Mouse (Mus musculus) left cerebral cortex, adult 2 months (tissue): ENCODE data around the gene Cldn14. TPM values are rescaled to one million over a fixed set of nuclear protein-coding genes. Genes with fewer than 3 reads are reported as not detected.

ENCODE experiments used
- DNase-seq, 2 experiments: peaks; one replicate each; pipeline ENCODE4 v3.0.0; 2021 to 2022; ENCODE audit warnings: low spot score in 2 of 2, mixed read lengths in 1 of 2; ENCODE audit errors: extremely low spot score in 1 of 2
- H3K27ac ChIP-seq: fragments of 200-600 bp; 2 replicates; pipeline ENCODE4 v1.8.1; 2022
- H3K4me3 ChIP-seq: fragments of 200-600 bp; 2 replicates; pipeline ENCODE4 v1.8.1; 2022
- CTCF ChIP-seq: fragments of 200-600 bp; IDR thresholded peaks from 2 replicates; pipeline ENCODE4 v1.8.1; 2022; ENCODE audit warnings: antibody characterized with exemption, mild to moderate bottlenecking, moderate library complexity
- intact Hi-C: fragments of 180-260 bp; cut with DNase I; formaldehyde crosslinking; loops from one replicate; pipeline ENCODE4 v1.15.1; 2025
- total RNA-seq, 2 experiments: library from RNA; stranded (reverse); gene quantifications; 2 replicates each; pipeline ENCODE4 v1.2.3; 2021

Gene Cldn14
- total RNA-seq, 2 experiments from 2014 or later = 0.63 to 1.0 TPM

GRCm38 (mm10) chr16:93971046-93971445 is 37.6 kb downstream of the Cldn14 start:
- Histone ChIP-seq H3K4me3 (no peak overlapping the region), H3K27ac (no peak overlapping the region)
- no peak for DNase-seq
- TF ChIP-seq CTCF = no peak
- intact Hi-C loops = no loop called here

GRCm38 (mm10) chr16:93967893-93968292 is 40.7 kb downstream of the Cldn14 start:
- intact Hi-C loops = no loop called here
- TF ChIP-seq CTCF = no peak
- H3K4me3 ChIP-seq = no peak overlapping the region
- no peak for DNase-seq
- H3K27ac ChIP-seq = no peak overlapping the region

GRCm38 (mm10) chr16:93962283-93962682 is 46.4 kb downstream of the Cldn14 start:
- H3K4me3 ChIP-seq = no peak overlapping the region
- no peak for DNase-seq
- no peak overlapping the region for H3K27ac ChIP-seq
- TF ChIP-seq CTCF = no peak
- intact Hi-C loops = no loop called here

- H3K27ac ChIP-seq = no peak overlapping the region
- no peak for TF ChIP-seq CTCF
- H3K4me3 ChIP-seq = no peak overlapping the region
- no peak for DNase-seq
- intact Hi-C loops = no loop called here
Measured at GRCm38 (mm10) chr16:93961099-93961646, 47.5 kb downstream of the Cldn14 start.

- TF ChIP-seq CTCF = no peak
- intact Hi-C loops = no loop called here
- H3K27ac ChIP-seq = no peak overlapping the region
- H3K4me3 ChIP-seq = no peak overlapping the region
- DNase-seq = no peak
Measured at GRCm38 (mm10) chr16:93960495-93960894, 48.1 kb downstream of the Cldn14 start.

GRCm38 (mm10) chr16:93957402-93957801 is 51.2 kb downstream of the Cldn14 start:
- no peak overlapping the region for H3K4me3 ChIP-seq
- DNase-seq = no peak
- no peak overlapping the region for H3K27ac ChIP-seq
- intact Hi-C loops = no loop called here
- no peak for TF ChIP-seq CTCF

- H3K27ac ChIP-seq = no peak overlapping the region
- intact Hi-C loops = no loop called here
- no peak for TF ChIP-seq CTCF
- no peak overlapping the region for H3K4me3 ChIP-seq
- no peak for DNase-seq
Measured at GRCm38 (mm10) chr16:93956986-93957385, 51.7 kb downstream of the Cldn14 start.

- intact Hi-C loops = no loop called here
- no peak overlapping the region for H3K27ac ChIP-seq
- H3K4me3 ChIP-seq = no peak overlapping the region
- no peak for DNase-seq
- no peak for TF ChIP-seq CTCF
Measured at GRCm38 (mm10) chr16:93947396-93947795, 61.2 kb downstream of the Cldn14 start.

GRCm38 (mm10) chr16:93944301-93944700 is 64.3 kb downstream of the Cldn14 start:
- intact Hi-C loops = no loop called here
- Histone ChIP-seq H3K27ac (no peak overlapping the region), H3K4me3 (no peak overlapping the region)
- TF ChIP-seq CTCF = no peak
- no peak for DNase-seq

- Histone ChIP-seq H3K27ac (no peak overlapping the region), H3K4me3 (no peak overlapping the region)
- no peak; the same call in 1 of the 2 replicates for TF ChIP-seq CTCF
- intact Hi-C loops = no loop called here
- no peak for DNase-seq
Measured at GRCm38 (mm10) chr16:93942796-93943502, 65.7 kb downstream of the Cldn14 start.

- Histone ChIP-seq H3K27ac (no peak overlapping the region), H3K4me3 (no peak overlapping the region)
- TF ChIP-seq CTCF = no peak
- no peak for DNase-seq
- intact Hi-C loops = no loop called here
Measured at GRCm38 (mm10) chr16:93941781-93942567, 66.7 kb downstream of the Cldn14 start.

- TF ChIP-seq CTCF = no peak
- no peak for DNase-seq
- Histone ChIP-seq H3K4me3 (no peak overlapping the region), H3K27ac (no peak overlapping the region)
- intact Hi-C loops = loop anchor here (5.0 kb wide), 1 partner anchor 77 kb away; no protein-coding TSS in a partner anchor
Measured at GRCm38 (mm10) chr16:93939961-93940360, 68.7 kb downstream of the Cldn14 start.
